Mouse (Mus musculus): Measurements from ENCODE around the gene Zim1.

Zim1 gene

GRCm38 (mm10) chr7:6696241-6697045 lies at the start of gene Zim1:
Zim1 (minus strand) TSS chr7:6696450.
- peak; percentile 17 for DNase-seq (ENCODE audit: low read depth)

DNA sequence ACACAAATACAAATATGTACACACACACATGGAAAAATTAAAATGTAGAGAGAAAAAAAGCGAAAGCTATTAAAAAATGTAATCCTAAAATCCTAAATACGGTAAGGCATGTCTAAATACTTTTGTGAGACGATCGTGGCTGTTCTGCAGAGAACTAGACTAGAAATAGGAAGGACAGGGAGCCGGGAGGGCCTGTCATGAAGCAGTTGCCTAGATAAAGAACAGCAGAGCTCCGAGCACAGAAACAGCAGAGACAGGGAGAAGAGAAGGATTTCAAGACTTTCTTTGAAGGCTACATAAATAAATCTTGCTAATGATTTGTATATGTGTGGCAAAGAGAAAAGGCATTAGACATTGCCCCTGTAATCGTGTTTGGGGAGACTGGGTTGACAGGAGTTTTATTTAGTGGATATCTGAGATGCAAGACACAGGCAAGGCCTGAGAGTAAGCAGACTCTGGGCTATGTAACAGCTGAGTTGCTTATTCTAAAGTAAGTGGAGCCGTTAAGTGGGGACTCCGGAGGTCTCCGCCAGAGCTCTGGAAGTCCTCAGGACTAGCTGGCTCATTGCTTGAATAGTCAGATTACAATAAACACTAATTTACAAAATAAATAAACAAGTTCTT lies 48.1 kb upstream of the Zim1 start:
- DNase-seq (ENCODE audit: low read depth), result no peak

DNA sequence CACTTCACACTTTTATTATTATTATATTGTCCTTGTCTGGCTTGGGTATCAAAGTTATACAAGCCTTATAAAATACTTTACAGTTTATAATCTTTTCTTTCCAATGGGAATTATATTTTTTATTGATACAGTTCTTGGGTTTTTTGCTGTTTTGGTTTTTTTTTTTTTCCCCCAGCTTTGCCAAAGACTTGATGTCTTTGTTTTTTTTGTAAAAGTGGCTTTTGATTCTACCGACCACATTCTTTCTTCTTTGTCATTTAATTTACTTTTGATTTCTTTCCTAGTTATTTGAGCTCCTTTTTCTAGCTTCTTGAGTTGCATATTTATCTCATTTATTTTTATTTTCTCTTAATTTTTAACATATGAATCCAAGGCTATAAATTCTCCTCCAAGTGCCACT lies 39.8 kb upstream of the Zim1 start:
- DNase-seq (ENCODE audit: low read depth), result no peak

DNA sequence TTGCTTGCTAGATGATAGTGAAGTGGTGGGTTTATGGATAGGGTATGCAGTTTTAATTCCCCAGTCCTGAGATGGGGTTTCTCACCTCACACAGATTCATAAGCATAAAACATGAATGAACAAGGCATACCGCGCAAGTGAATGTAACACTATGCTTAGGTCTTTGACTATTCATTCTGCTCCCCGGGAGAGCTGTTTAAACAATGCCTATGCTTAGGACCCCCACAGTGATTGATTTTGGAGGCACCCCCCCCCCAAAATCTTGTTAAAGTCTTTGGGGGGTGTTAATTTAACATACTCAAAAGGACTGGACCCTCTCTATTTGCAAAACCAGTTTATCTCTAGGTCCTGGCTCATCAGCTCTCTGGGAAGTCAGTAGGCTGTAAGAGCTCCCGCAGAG lies 35.7 kb upstream of the Zim1 start:
- DNase-seq (ENCODE audit: low read depth), result no peak

GRCm38 (mm10) chr7:6731373-6731772 lies 35.1 kb upstream of the Zim1 start:
- DNase-seq (ENCODE audit: low read depth), result no peak

GRCm38 (mm10) chr7:6730801-6731200 lies 34.6 kb upstream of the Zim1 start:
- DNase-seq (ENCODE audit: low read depth), result no peak

- peak; percentile 42 for DNase-seq (ENCODE audit: low read depth)
Measured at GRCm38 (mm10) chr7:6730241-6730640, 34.0 kb upstream of the Zim1 start, which contains the start of the genes Peg3 and Usp29. Peg3 (minus strand) TSS chr7:6730431. Usp29 (plus strand) TSS chr7:6730578.

DNA sequence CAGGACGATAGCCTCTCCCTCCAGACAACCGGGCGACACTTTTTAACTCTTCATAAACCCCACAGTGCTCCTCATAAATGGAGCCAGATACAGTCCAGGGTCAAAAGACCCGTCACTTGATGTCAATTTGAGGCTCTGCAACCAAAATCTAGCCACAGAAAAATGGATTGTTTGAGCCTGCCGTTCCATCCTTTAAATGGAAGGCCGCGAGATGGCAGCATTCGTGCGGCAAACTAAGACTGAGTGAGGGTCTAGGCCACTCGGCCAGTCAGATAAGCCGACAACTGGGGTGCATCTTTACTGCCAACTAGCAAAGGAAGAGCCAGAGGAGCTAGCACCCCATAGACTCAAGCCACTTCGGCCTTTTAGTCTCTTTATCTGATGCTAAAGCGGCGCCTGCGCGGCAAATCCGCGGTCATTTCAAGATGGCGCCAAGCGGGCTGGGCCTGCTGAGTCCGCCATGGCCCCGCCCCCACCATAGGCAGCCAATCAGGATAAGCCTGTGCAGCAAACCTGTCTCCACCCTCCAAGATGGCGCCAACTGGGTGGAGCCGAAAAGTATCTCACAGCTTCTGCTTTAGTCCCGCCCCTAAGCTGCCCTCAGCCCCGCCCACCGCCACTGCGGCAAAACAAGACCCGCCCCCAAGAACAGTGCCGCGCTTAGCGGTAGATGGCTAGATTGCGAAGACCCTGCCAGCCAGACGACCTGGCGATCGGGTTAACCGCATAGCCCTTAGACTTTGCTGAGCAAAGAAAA lies 33.0 kb upstream of the Zim1 start:
- peak; percentile 70 for DNase-seq (ENCODE audit: low read depth)

DNA sequence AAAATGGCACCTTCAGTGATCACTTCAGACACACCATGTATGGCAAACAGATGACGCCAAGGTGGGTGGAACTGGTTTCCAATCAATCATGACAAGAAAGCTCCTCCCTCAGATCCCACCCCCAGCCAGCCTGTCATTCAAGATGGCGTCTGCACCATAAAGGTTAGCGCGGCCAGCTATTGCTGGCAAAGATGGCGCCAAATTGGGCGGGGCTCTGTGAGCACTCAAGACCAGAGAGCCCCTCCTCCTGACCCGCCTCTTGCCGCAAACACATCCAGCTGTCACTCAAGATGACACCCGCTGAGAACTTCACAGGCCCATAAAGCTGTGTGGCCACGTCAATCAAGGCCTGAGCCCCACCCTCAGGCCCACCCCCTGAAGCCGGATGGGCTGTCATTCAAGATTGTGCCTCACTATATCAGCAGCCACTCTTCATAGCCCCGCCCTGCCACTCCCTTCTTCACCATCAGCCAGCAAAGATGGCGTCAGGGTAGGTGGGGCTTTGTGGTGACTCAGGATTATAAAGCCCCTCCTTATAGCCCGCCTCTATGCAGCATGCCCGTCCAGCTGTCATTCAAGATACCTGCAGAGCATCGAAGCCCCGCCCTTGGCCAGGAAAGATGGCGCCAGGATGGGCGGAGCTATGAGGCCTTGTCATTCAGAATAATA lies 32.1 kb upstream of the Zim1 start:
- DNase-seq (ENCODE audit: low read depth), result peak; percentile 75

DNA sequence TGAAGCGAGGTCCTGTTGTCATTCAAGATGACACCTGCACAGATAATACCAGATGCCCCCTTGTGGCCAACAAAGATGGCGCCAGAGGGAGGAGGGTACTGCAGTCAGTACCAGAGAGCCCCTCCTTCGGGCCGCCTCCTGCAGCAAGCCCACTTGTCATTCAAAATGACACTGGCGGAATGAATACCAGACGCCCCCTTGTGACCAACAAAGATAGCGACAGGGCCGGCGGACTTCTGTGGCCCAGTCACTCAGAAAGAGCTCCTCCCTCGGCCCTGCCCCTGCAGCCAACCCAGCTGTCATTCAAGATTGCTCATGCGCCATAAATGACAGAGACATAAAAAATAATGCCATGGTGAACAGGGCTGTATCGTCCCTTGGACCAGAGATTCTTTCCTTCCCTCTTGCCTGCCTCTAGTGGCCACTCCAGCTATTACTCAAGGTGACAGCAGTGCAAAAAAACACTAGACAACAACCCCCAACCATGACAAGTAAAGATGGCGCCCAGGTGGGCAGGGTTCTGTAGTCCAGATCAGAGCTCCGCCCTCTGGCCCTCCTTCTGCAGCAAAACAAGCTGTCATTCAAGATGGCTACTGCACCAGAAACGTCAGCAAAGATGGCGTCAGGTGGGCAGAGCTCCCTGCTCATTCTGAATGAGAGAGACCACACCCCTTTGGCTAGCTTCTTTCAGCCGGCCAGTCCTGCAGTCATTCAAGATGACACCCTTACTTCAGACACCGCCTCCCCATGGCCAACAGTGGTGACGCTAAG lies 31.3 kb upstream of the Zim1 start:
- peak; percentile 53 for DNase-seq (ENCODE audit: low read depth)

DNA sequence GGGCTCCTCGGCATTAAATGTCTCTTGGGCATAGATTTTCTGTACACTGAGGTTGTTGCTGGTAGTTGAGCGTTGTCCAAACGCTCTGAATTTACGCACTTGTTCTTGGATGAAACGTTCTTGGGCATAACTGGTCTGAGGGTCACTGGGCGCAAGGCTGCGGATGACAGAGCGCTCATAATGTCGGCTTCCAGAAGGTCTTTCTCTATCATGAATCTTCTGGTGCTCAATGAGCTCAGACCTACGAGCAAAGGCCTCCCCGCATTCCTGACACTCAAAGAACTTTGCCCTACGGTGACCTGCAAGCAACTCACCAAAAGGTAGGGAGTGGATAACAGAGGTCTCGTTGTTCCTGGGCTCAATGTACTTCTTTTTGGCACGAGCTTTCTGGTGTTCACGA lies 13.1 kb upstream of the Zim1 start:
- no peak for DNase-seq (ENCODE audit: low read depth)

- no peak for DNase-seq (ENCODE audit: low read depth)
Measured at GRCm38 (mm10) chr7:6708451-6709180, 12.4 kb upstream of the Zim1 start.

GRCm38 (mm10) chr7:6707416-6708015 lies 11.3 kb upstream of the Zim1 start:
- no peak for DNase-seq (ENCODE audit: low read depth)

DNA sequence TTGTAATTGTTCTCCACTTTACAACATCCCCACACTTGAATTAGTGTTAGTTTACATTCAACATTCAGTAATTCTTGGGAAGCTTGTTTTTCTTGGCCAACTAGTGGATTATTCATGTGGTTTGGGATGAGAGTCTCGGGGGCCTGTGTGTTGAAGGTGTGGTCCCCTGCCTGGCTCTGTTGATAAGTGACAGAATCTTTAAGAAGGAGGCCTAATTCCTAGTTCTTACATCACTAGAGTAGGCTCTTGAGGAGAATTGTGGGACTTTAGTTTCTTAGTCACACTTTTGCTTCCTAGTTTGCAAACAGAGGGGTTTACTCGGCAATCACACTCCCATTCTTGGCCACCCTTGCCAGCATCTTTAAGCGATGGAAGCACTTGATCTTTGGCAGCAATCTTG lies 3.0 kb upstream of the Zim1 start:
- DNase-seq (ENCODE audit: low read depth), result no peak

DNA sequence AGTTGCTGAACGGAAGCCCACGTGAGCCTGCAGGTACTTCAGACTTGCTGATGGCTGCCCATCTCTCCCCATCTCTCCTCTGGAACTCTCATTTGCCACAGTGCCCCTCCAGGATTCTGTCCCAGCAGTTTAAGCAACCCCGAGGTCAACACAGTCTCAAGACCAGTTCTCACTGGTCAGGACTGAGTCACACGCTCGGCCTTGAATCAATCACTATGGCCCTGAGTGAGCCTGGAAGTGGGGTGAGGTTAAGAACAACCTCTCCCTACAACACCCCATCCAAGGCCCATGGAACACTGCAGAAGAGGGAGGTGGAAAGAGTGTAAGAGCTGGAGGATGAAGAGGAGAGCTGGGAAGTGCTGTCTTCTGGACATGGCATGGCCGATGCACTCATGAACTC lies 10.7 kb downstream of the Zim1 start:
- no peak for DNase-seq (ENCODE audit: low read depth)

GRCm38 (mm10) chr7:6666726-6667125 lies 29.5 kb downstream of the Zim1 start:
- no peak for DNase-seq (ENCODE audit: low read depth)

- DNase-seq (ENCODE audit: low read depth), result no peak
Measured at GRCm38 (mm10) chr7:6663430-6663829, 32.8 kb downstream of the Zim1 start.

DNA sequence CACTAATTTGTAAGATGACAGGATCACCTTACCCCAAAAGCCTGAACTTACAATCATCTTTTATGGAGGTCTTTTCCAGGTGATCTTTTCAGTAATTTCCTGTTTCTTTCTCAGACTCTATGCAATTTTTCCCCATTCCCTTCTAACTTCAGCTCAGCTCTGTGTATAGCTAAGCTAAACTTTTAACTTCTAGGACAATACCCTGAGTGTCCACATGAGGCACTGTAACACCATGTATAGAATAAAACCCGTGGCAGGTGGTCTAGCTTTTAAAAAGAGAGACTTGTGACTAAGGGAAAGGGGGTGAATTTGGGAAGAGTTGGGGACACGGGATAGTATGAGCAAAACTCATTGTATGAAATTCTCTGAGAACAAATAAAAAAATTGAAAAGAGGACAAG lies 36.6 kb downstream of the Zim1 start:
- DNase-seq (ENCODE audit: low read depth), result peak; percentile 9

DNA sequence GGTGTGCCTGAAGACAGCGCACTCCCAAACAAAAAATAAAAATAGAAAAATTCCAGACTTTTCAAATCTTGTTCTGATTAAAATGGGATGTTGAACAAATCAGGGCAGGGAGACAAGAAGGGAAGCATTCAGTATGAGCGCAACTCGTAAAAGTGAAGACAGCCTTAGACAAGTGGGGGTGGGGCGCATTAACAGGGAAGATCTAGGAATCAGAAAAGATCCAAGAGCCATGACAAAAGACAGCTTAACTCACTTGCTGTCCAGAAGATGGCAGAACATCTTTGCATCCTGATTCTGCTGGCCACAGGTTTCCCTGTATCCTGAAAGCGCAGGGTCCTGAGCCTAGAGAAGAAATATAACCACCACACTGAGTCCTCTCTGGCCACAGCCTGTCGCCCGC lies 37.6 kb downstream of the Zim1 start:
- DNase-seq (ENCODE audit: low read depth), result no peak

- no peak for DNase-seq (ENCODE audit: low read depth)
Measured at GRCm38 (mm10) chr7:6652151-6652550, 44.1 kb downstream of the Zim1 start.

Data from c-Kit-positive CD71-negative TER-119-negative erythroid progenitor cells, embryonic 14.5 days (primary cell).